Mouse (Mus musculus): ENCODE results near the gene Trp53. TPM values are rescaled to one million over a fixed set of nuclear protein-coding genes. Genes with fewer than 3 reads are reported as not detected.
"Not testable (repeated sequence)": the region's sequence is repeated elsewhere in the genome, so short reads cannot be mapped to it uniquely, and the experiment has no call there.

The Trp53 gene
- polyA plus RNA-seq, 1 experiment: 93.6 TPM

DNA sequence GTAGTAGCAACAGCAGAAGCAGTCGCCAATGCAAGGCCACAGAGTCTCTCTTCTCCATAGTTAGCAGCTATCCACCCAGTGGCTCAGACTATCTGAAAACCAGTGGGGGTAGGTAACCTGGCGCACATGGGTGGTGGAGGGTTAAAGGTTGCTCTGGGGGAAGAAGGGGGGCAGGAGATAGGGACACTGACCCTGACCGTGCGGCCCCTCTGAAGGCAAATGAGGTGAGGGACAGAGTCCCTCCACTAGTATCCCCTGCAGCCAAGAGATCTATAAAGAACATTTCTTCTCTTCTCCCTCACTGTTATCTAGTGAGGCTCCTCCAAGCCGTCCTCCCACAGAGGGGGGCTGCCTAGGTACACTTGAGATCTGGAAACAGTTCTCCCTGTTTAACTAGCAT is 37.6 kb downstream of the Trp53 start, which contains the start of gene Shbg:
Gene Shbg (minus strand): TSS at position 101 of the 400 bp plus-strand sequence.
- TF ChIP-seq POLR2A (IDR thresholded peaks at IDR 0.05; ENCODE audit: borderline replicate concordance, extremely low read depth, insufficient read depth, insufficient read length, poor library complexity, severe bottlenecking): no peak
- no peak for TF ChIP-seq CTCF (IDR thresholded peaks at IDR 0.05; ENCODE audit: borderline replicate concordance, extremely low read depth, insufficient read depth, insufficient read length)
- no peak for DNase-seq (ENCODE audit: low read depth)

- no peak for TF ChIP-seq CTCF (IDR thresholded peaks at IDR 0.05; ENCODE audit: borderline replicate concordance, extremely low read depth, insufficient read depth, insufficient read length)
- TF ChIP-seq POLR2A (IDR thresholded peaks at IDR 0.05; ENCODE audit: borderline replicate concordance, extremely low read depth, insufficient read depth, insufficient read length, poor library complexity, severe bottlenecking): no peak
- no peak for DNase-seq (ENCODE audit: low read depth)
Measured at GRCm38 (mm10) chr11:69620394-69621081, 40.4 kb downstream of the Trp53 start.

GRCm38 (mm10) chr11:69621571-69622268 is 41.6 kb downstream of the Trp53 start, which contains the start of gene Sat2:
Gene Sat2 (plus strand): TSS chr11:69622024.
- TF ChIP-seq CTCF (IDR thresholded peaks at IDR 0.05; ENCODE audit: borderline replicate concordance, extremely low read depth, insufficient read depth, insufficient read length) (no peak), POLR2A (IDR thresholded peaks at IDR 0.05; ENCODE audit: borderline replicate concordance, extremely low read depth, insufficient read depth, insufficient read length, poor library complexity, severe bottlenecking) (peak; percentile 26; the same call in 1 of the 2 replicates)
- DNase-seq (ENCODE audit: low read depth): peak; percentile 95

DNA sequence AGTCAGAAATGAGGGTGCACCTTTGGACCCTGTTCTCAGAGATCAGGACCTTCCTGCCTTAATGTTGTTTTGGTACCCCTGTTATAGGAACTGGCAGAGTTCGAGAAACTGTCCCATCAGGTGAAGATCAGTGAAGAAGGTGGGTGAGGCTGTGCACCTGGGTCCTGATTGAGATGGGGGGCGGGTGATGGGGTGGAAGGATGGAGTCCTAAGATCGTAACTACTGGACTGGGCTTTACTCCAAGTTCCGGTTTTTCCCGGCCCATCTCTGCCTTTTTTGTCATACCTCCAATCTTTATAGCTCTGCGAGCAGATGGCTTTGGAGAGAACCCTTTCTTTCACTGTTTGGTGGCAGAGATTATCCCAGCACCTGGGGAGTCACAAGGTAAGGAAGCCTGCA is 42.2 kb downstream of the Trp53 start:
- DNase-seq (ENCODE audit: low read depth): peak; percentile 19
- no peak for TF ChIP-seq CTCF (IDR thresholded peaks at IDR 0.05; ENCODE audit: borderline replicate concordance, extremely low read depth, insufficient read depth, insufficient read length)
- TF ChIP-seq POLR2A (IDR thresholded peaks at IDR 0.05; ENCODE audit: borderline replicate concordance, extremely low read depth, insufficient read depth, insufficient read length, poor library complexity, severe bottlenecking): no peak

DNA sequence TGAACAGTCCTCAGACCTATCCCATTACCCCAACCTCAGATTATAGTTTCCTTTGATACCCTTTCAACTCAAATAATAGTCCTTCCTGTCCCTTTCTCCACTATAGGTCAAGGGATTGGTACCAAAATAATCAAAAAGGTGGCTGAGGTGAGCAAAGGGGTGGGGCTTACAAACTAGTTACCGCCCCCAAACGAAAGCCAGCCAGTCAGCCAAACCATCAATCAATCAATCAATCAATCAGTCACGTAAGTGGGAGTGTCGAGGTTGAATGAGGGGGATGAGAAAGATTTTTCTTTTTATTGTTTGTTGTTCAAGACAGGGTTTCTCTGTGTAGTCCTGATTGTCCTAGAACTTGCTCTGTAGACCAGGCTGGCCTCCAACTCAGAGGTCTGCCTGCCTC is 42.8 kb downstream of the Trp53 start:
- no peak for DNase-seq (ENCODE audit: low read depth)
- no peak for TF ChIP-seq CTCF (IDR thresholded peaks at IDR 0.05; ENCODE audit: borderline replicate concordance, extremely low read depth, insufficient read depth, insufficient read length)
- TF ChIP-seq POLR2A (IDR thresholded peaks at IDR 0.05; ENCODE audit: borderline replicate concordance, extremely low read depth, insufficient read depth, insufficient read length, poor library complexity, severe bottlenecking): no peak

DNA sequence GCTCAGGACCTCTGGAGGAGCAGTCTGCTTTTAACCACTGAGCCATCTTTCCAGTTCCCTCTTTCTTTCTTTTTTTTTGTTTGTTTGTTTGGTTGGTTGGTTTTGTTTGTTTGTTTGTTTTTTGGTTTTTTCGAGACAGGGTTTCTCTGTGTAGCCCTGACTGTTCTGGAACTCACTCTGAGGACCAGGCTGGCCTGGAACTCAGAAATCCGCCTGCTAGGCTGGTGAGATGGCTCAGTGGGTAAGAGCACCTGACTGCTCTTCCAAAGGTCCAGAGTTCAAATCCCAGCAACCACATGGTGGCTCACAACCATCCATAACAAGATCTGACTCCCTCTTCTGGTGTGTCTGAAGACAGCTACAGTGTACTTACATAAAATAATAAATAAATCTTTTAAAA is 44.2 kb downstream of the Trp53 start:
- not testable (repeated sequence) for DNase-seq (ENCODE audit: low read depth)

DNA sequence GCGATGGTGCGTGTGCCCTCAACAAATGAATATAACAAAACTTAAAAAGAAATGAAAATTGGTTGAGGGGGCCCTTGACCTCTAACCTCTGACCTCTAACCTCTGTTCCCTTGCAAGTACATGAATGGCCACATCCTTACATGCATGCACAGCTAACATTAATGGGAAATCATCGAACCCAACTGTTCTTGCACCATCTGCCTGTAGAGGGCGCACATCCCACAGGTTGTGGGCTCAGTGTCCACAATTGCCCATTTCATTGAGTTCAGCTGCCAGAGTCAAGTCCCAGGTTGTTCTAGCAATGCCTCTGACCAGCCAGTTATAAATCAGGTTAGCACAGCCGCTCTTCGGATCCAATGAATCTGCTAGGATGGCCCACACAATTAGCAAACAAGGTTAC is 48.1 kb downstream of the Trp53 start:
- peak; percentile 81 for DNase-seq (ENCODE audit: low read depth)
- TF ChIP-seq CTCF (IDR thresholded peaks at IDR 0.05; ENCODE audit: borderline replicate concordance, extremely low read depth, insufficient read depth, insufficient read length): peak; percentile 91
- no peak for TF ChIP-seq POLR2A (IDR thresholded peaks at IDR 0.05; ENCODE audit: borderline replicate concordance, extremely low read depth, insufficient read depth, insufficient read length, poor library complexity, severe bottlenecking)

GRCm38 (mm10) chr11:69629802-69630201 is 49.6 kb downstream of the Trp53 start:
- DNase-seq (ENCODE audit: low read depth): peak; percentile 31
- TF ChIP-seq CTCF (IDR thresholded peaks at IDR 0.05; ENCODE audit: borderline replicate concordance, extremely low read depth, insufficient read depth, insufficient read length) (peak; percentile 14; the same call in 1 of the 2 replicates), POLR2A (IDR thresholded peaks at IDR 0.05; ENCODE audit: borderline replicate concordance, extremely low read depth, insufficient read depth, insufficient read length, poor library complexity, severe bottlenecking) (no peak)

GRCm38 (mm10) chr11:69632284-69633089 is 52.3 kb downstream of the Trp53 start, which contains the start of gene Fxr2:
Gene Fxr2 (plus strand): TSS chr11:69632990.
- TF ChIP-seq CTCF (IDR thresholded peaks at IDR 0.05; ENCODE audit: borderline replicate concordance, extremely low read depth, insufficient read depth, insufficient read length) (peak; percentile 81), POLR2A (IDR thresholded peaks at IDR 0.05; ENCODE audit: borderline replicate concordance, extremely low read depth, insufficient read depth, insufficient read length, poor library complexity, severe bottlenecking) (peak; percentile 94)
- peak; percentile 100 for DNase-seq (ENCODE audit: low read depth)

- TF ChIP-seq POLR2A (IDR thresholded peaks at IDR 0.05; ENCODE audit: borderline replicate concordance, extremely low read depth, insufficient read depth, insufficient read length, poor library complexity, severe bottlenecking): no peak
- no peak for TF ChIP-seq CTCF (IDR thresholded peaks at IDR 0.05; ENCODE audit: borderline replicate concordance, extremely low read depth, insufficient read depth, insufficient read length)
- no peak for DNase-seq (ENCODE audit: low read depth)
Measured at GRCm38 (mm10) chr11:69633128-69633866, 53.1 kb downstream of the Trp53 start.

- no peak for DNase-seq (ENCODE audit: low read depth)
- TF ChIP-seq CTCF (IDR thresholded peaks at IDR 0.05; ENCODE audit: borderline replicate concordance, extremely low read depth, insufficient read depth, insufficient read length) (no peak), POLR2A (IDR thresholded peaks at IDR 0.05; ENCODE audit: borderline replicate concordance, extremely low read depth, insufficient read depth, insufficient read length, poor library complexity, severe bottlenecking) (no peak)
Measured at GRCm38 (mm10) chr11:69635471-69635870, 55.3 kb downstream of the Trp53 start.

Measured in brain, embryonic 14.5 days (tissue).